Mouse (Mus musculus) cortical plate, adult 2 months (tissue): ENCODE measurements around the gene Dhrs9.

Experiments used
- CTCF ChIP-seq: fragments of 200-500 bp; IDR thresholded peaks from 2 replicates; pipeline ENCODE4 v1.5.1; 2011; ENCODE audit warnings: mild to moderate bottlenecking, control low read depth, low read length; ENCODE audit not compliant: insufficient read depth; ENCODE audit errors: extremely low read depth
- POLR2A ChIP-seq: fragments of 200-500 bp; IDR thresholded peaks from 2 replicates; pipeline ENCODE4 v1.6.1; 2011; ENCODE audit warnings: mild to moderate bottlenecking, low read length, control low read depth; ENCODE audit not compliant: insufficient read depth; ENCODE audit errors: extremely low read depth

DNA sequence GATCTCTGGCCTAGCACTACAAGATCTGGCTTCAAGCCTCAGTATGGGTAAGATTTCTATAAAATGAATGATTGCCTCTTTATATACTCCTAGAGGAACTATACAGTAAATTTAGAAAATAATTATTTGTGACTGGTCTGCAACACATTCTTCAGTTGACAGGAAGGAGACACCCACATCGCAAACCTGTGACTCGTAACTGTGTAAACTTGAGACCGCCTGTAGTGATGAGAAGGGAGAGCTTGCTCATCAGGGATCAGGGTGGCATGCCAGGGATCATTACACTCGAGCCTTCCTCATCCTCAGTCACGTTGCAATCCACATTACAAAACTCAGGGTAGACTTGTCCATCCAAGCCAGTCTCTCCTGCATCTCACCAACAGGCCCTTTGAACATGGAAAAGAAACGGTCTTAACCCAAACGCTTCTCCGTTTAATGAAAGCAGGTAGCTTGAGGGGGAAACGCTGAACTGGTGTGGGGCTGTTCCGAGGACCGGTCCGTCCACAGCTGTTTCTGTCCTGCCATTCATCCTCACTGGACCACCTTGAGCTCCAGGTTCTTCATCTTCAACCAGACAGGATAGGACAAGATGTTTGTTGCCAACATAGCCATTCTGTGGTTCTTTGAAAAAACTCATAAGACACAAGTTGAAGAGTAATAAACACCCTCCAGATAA lies 16.7 kb downstream of the Dhrs9 start:
- TF ChIP-seq POLR2A (no peak), CTCF (no peak)
